Mouse (Mus musculus) liver, embryonic 14.5 days (tissue): ENCODE data around the gene Jup.

Experiments used
- CTCF ChIP-seq: IDR thresholded peaks from 2 replicates; pipeline ENCODE4 v1.5.1; 2016; ENCODE audit warnings: antibody characterized with exemption, low read depth, control low read depth
- EP300 ChIP-seq: IDR thresholded peaks from 2 replicates; pipeline ENCODE4 v1.6.1; 2016; ENCODE audit warnings: antibody characterized with exemption, low read depth

GRCm38 (mm10) chr11:100432002-100432401 is 34.4 kb upstream of the Jup start:
- TF ChIP-seq CTCF: no peak
- no peak for TF ChIP-seq EP300
